Mouse (Mus musculus): ENCODE measurements around the gene D430042O09Rik. TPM values are rescaled to one million over a fixed set of nuclear protein-coding genes. Genes with fewer than 3 reads are reported as not detected.

D430042O09Rik gene
- 10.9 and 11.1 TPM in 2 replicates for polyA plus RNA-seq (2016; fragmentation: Nextera tagmentation; extraction: Ambion mirVana)

DNA sequence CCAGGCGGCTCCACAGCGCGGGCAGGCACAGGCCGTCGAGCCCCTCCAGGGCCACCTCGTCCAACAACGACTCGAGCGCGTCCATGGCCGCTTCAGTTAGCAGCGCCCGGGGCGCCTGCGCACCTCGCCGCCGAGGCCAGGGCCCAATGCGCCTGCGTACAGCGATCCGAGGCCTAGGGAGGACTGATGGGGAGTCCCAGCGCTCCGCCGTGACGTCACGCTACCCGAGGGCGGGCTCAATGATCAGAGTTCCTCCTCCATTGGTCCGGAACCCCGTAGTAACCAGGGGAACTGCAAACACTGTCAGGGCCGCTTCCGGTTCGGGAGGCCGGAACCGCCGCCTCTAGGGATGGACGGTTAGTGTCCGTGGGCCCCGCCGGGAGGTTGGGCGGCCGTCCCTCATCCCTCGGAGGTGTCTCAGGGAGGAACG lies at the start of gene D430042O09Rik, which contains the start of gene Gtf3c1:
Gene D430042O09Rik (plus strand): TSS at position 296 of the 430 bp plus-strand sequence.
Gene Gtf3c1 (minus strand): TSS at position 188 of the 430 bp plus-strand sequence.
- under 1% methylated on average over 45 of the region's 45 CpGs for WGBS

DNA sequence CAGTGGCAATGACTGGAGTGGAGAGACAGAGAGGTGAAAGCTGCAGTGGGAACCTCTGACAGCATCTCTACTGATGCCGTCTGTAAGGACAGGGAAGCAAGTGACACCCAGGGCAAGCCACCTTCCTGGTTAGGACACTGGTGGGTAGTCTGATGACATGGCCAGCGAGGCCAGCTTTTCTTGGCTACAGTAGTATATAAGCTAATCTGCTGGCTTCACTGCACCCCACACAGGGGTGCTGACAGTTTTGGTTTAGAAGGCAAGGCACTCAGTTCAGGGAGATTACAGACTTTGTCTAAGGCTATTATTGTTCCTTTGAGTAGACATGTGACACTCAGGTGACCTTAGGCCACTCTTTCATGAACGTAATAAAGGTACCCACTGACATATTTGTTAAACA lies 44.0 kb upstream of the D430042O09Rik start:
- no peaks in the 10 kb centered on the region for H3K9me3 ChIP-seq
- H3K36me3 ChIP-seq: peaks cover 91% of the 10 kb centered on the region
- H3K27me3 ChIP-seq: no peaks in the 10 kb centered on the region
- no peak overlapping the region for H3K4me2 ChIP-seq (replicated peaks)
- H3K4me3 ChIP-seq: no peak overlapping the region
- no peak overlapping the region for H3K27ac ChIP-seq
- H3K9ac ChIP-seq: no peak overlapping the region
- no peak for ATAC-seq (ENCODE audit: insufficient number of reproducible peaks, insufficient read depth, low FRiP score, low TSS enrichment)
- no peaks in the 10 kb centered on the region for H3K4me1 ChIP-seq
- whole genome bisulfite sequencing: 79% methylated on average over 3 of the region's 3 CpGs

More for the DNA sequence above, at the start of gene D430042O09Rik, which contains the start of gene Gtf3c1:
- Histone ChIP-seq H3K27me3 (no peaks in the 10 kb centered on the region), H3K4me3 (peak within 1 kb of the TSS; percentile 93), H3K27ac (peak within 1 kb of the TSS; percentile 93), H3K4me2 (replicated peaks) (peak within 1 kb of the TSS; percentile 68), H3K4me1 (peaks cover 30% of the 10 kb centered on the region), H3K36me3 (peaks cover 20% of the 10 kb centered on the region), H3K9ac (peak within 1 kb of the TSS; percentile 94), H3K9me3 (no peaks in the 10 kb centered on the region)
- ATAC-seq (ENCODE audit: insufficient number of reproducible peaks, insufficient read depth, low FRiP score, low TSS enrichment): peak; percentile 96

DNA sequence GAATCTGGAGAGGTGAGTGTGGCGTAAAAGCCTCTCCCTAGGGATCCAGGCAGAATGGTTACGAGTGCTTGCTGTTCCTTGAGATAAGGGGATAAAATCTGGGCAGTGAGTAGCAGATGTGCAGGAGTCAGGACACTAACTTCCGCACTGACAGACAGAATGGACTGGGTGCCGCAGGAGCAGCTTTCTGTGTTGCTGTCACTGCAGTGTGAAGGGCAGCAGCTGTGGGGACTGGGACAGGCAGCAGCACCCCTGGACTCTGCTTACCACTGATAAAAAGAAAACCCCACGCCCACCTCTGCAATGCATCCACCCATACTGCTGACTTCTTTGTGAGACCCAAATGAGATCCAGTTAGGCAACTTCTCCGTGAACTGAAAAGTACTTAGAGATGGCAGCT lies 36.8 kb upstream of the D430042O09Rik start:
- H3K27me3 ChIP-seq: no peaks in the 10 kb centered on the region
- H3K4me3 ChIP-seq: no peak overlapping the region
- no peak overlapping the region for H3K4me2 ChIP-seq (replicated peaks)
- ATAC-seq (ENCODE audit: insufficient number of reproducible peaks, insufficient read depth, low FRiP score, low TSS enrichment): no peak
- WGBS: 94% methylated on average over 6 of the region's 6 CpGs
- no peak overlapping the region for H3K27ac ChIP-seq
- H3K9ac ChIP-seq: no peak overlapping the region
- H3K36me3 ChIP-seq: peaks cover 96% of the 10 kb centered on the region
- no peaks in the 10 kb centered on the region for H3K9me3 ChIP-seq
- no peaks in the 10 kb centered on the region for H3K4me1 ChIP-seq

DNA sequence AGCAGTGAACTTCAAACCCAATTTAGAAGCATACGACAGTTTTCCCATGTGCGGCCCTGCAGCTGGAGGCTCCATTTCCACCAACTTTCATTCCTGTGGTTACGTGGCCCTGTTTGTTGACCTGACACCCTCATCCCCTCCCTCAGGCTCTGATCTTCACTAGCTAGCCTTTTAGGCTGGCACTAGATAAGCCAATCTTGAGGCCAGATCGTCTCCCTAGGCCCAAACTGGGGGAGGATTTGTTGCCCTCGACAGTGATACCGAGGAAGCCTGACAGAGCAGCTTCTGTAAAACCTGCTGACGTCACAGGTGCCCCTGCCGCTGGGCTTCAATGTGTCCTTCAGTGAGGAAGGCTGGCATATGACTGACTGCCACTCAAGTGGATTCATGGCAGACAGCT lies 36.3 kb upstream of the D430042O09Rik start:
- H3K27ac ChIP-seq: no peak overlapping the region
- WGBS: 91% methylated on average over 8 of the region's 8 CpGs
- no peaks in the 10 kb centered on the region for H3K4me1 ChIP-seq
- no peak overlapping the region for H3K4me2 ChIP-seq (replicated peaks)
- no peaks in the 10 kb centered on the region for H3K27me3 ChIP-seq
- H3K36me3 ChIP-seq: peaks cover 96% of the 10 kb centered on the region
- no peak for ATAC-seq (ENCODE audit: insufficient number of reproducible peaks, insufficient read depth, low FRiP score, low TSS enrichment)
- H3K9ac ChIP-seq: no peak overlapping the region
- H3K4me3 ChIP-seq: no peak overlapping the region
- no peaks in the 10 kb centered on the region for H3K9me3 ChIP-seq

DNA sequence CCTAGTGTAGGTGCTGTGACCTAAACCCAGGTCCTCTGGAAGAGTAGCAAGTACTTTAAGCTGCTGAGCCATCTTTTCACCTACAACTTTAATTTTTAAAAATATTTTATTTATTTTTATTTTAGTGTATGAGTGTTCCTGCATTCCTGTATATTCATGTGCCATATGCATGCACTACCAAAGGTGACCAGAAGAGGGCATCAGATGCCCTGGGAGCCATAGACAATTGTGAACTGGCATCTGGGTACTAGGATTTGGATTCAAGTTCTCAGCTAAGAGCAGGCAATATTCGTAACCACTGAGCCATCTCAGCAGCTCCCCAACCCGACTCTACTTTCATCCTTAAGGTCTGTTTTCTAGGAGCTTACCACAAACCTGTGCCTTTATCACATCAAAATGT lies 32.8 kb upstream of the D430042O09Rik start:
- Histone ChIP-seq H3K4me1 (no peaks in the 10 kb centered on the region), H3K9me3 (no peaks in the 10 kb centered on the region), H3K36me3 (peaks cover 98% of the 10 kb centered on the region), H3K9ac (no peak overlapping the region), H3K27ac (no peak overlapping the region), H3K27me3 (no peaks in the 10 kb centered on the region), H3K4me3 (no peak overlapping the region), H3K4me2 (replicated peaks) (no peak overlapping the region)
- no peak for ATAC-seq (ENCODE audit: insufficient number of reproducible peaks, insufficient read depth, low FRiP score, low TSS enrichment)
- 88% methylated on average over 2 of the region's 2 CpGs for WGBS

DNA sequence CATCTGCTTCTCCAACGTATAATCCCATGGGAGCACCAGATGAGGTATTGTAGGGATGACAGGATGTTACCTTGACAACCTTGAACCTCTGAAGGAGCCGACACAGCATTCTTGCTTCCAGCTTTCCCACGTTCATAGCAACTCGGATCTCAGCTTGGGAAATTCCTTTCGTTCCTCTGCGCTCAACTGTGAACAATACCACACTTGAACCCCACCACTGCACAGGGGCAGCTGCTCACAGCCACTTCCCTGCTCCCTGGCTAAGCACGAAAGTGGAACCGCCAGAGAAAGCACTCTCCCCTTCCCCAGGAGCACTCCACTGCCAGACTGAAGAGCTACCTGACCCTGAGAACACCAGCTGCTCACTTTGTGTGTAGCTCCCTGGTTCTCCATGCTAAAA lies 28.9 kb upstream of the D430042O09Rik start:
- H3K9me3 ChIP-seq: no peaks in the 10 kb centered on the region
- no peaks in the 10 kb centered on the region for H3K27me3 ChIP-seq
- WGBS: 85% methylated on average over 8 of the region's 8 CpGs
- no peak overlapping the region for H3K9ac ChIP-seq
- H3K36me3 ChIP-seq: peaks cover 84% of the 10 kb centered on the region
- H3K4me3 ChIP-seq: no peak overlapping the region
- no peak overlapping the region for H3K4me2 ChIP-seq (replicated peaks)
- no peak for ATAC-seq (ENCODE audit: insufficient number of reproducible peaks, insufficient read depth, low FRiP score, low TSS enrichment)
- H3K27ac ChIP-seq: no peak overlapping the region
- no peaks in the 10 kb centered on the region for H3K4me1 ChIP-seq

DNA sequence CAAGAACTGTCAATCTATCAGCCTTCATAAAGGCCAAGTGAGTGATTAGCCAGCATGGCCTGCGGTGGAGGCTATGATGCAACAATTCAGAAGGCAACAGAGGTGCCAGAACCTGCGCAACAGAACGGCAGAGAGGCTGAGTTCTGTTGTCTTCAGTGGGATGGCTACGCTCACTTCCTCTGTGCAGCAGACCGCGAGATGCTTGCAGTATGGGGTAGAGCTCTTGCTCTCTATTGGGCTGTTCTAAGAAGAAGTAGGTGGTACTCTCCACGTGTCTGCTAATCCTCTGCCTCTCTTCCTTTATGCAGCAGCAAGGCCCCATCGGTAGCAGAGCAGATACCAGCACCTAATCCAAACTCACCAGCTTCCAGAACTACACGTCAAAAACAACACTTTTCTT lies 27.8 kb upstream of the D430042O09Rik start:
- no peak for ATAC-seq (ENCODE audit: insufficient number of reproducible peaks, insufficient read depth, low FRiP score, low TSS enrichment)
- Histone ChIP-seq H3K4me3 (no peak overlapping the region), H3K9me3 (no peaks in the 10 kb centered on the region), H3K36me3 (peaks cover 80% of the 10 kb centered on the region), H3K27me3 (no peaks in the 10 kb centered on the region), H3K27ac (no peak overlapping the region), H3K9ac (no peak overlapping the region), H3K4me1 (no peaks in the 10 kb centered on the region), H3K4me2 (replicated peaks) (no peak overlapping the region)
- 88% methylated on average over 9 of the region's 9 CpGs for WGBS

DNA sequence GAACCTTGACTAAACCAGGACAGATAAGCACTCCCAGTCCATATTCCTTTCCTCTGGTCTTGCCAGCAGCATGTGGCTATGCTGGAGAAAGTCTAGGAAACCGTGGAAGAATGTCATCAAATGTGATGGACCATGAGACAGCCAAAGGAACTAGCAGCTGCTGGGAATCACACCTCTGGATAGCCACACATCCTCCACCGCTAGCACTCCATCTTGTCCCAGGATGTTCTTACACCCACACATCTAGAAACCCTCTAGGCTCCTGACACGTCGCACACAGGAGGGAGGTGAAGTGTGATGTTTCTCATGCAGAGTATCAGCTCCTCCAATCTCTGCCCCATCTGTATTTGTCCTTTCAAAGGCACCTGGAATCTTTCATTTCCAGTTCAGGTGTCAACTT lies 17.2 kb upstream of the D430042O09Rik start:
- peaks cover 86% of the 10 kb centered on the region for H3K36me3 ChIP-seq
- H3K27me3 ChIP-seq: no peaks in the 10 kb centered on the region
- H3K9ac ChIP-seq: no peak overlapping the region
- H3K27ac ChIP-seq: no peak overlapping the region
- no peaks in the 10 kb centered on the region for H3K9me3 ChIP-seq
- 97% methylated on average over 4 of the region's 4 CpGs for WGBS
- no peak overlapping the region for H3K4me3 ChIP-seq
- no peaks in the 10 kb centered on the region for H3K4me1 ChIP-seq
- no peak for ATAC-seq (ENCODE audit: insufficient number of reproducible peaks, insufficient read depth, low FRiP score, low TSS enrichment)
- no peak overlapping the region for H3K4me2 ChIP-seq (replicated peaks)

DNA sequence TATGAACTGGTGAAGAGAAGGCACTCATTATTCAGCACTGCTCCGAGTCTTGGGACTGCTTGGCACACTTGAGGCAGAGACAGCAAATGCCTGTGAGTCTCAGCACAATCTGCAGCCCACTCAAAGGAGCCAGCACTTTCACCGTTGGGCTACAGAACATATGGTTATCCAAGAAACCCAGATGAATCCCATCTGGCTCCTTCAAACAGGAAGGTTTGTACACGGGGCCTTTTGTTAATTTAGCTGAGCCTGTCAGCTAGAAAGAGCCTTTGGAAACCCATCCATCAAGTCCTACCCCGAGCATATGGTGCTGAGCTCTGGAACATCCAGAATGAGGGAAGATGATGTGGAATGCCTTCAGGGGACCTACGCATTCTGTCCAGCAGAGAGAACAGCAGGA lies 13.6 kb upstream of the D430042O09Rik start:
- Histone ChIP-seq H3K4me2 (replicated peaks) (no peak overlapping the region), H3K27me3 (no peaks in the 10 kb centered on the region), H3K4me3 (no peak overlapping the region), H3K9ac (no peak overlapping the region), H3K9me3 (peaks cover 4% of the 10 kb centered on the region; the same call in 1 of the 2 replicates), H3K4me1 (no peaks in the 10 kb centered on the region), H3K27ac (no peak overlapping the region), H3K36me3 (peaks cover 98% of the 10 kb centered on the region)
- WGBS: 69% methylated on average over 5 of the region's 5 CpGs
- no peak for ATAC-seq (ENCODE audit: insufficient number of reproducible peaks, insufficient read depth, low FRiP score, low TSS enrichment)

DNA sequence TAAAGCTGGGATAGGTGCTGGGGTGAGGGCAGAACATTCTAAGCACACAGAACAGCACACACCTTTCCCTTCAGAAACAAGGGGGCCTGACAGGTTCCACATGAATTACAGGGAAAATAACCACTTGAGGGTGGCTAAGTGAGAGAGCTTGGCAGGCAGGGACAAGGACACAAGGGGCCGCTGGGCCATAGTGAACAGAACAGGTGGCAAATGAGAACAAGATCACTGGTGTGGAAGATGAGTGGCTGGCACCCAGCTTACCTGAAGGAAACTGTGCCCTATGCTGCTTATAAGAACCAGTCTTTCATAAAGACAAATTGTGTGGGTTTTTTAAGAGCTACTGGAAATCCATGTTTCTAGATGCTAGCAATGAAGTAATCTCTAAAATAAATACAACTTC lies 4.9 kb upstream of the D430042O09Rik start:
- H3K27ac ChIP-seq: no peak overlapping the region
- H3K4me1 ChIP-seq: peaks cover 21% of the 10 kb centered on the region
- no peak overlapping the region for H3K4me3 ChIP-seq
- 86% methylated on average over 1 of the region's 1 CpGs for WGBS
- no peak overlapping the region for H3K9ac ChIP-seq
- H3K27me3 ChIP-seq: no peaks in the 10 kb centered on the region
- peaks cover 62% of the 10 kb centered on the region for H3K36me3 ChIP-seq
- no peak for ATAC-seq (ENCODE audit: insufficient number of reproducible peaks, insufficient read depth, low FRiP score, low TSS enrichment)
- H3K9me3 ChIP-seq: peaks cover 8% of the 10 kb centered on the region; the same call in 1 of the 2 replicates
- H3K4me2 ChIP-seq (replicated peaks): no peak overlapping the region

DNA sequence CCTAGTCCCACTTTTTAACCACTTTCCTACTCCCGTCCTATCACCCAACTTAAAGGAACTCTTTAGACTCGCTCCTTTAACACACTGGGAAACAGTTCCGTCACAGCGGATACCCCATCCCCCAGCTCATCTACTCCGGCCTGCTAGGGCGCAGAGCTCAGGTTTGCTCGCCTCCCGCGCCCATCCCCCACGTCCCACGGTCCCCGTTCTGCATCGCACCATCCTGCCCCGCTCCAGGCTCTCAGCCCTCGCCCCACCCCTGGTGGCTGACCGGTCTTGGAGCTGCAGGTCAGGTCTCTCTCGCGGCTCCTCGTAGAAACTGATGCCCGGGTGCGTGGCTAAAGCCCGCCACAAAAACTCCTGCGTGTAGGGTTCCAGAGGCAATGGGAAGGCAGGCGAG lies 502 bp upstream of the D430042O09Rik start:
- Histone ChIP-seq H3K4me2 (replicated peaks) (peak overlapping the region; percentile 68), H3K36me3 (peaks cover 24% of the 10 kb centered on the region), H3K27ac (peak overlapping the region; percentile 93), H3K4me1 (peaks cover 30% of the 10 kb centered on the region), H3K27me3 (no peaks in the 10 kb centered on the region), H3K4me3 (peak overlapping the region; percentile 93), H3K9me3 (no peaks in the 10 kb centered on the region), H3K9ac (peak overlapping the region; percentile 94)
- peak; percentile 81 for ATAC-seq (ENCODE audit: insufficient number of reproducible peaks, insufficient read depth, low FRiP score, low TSS enrichment)
- 0% methylated on average over 24 of the region's 24 CpGs for WGBS

DNA sequence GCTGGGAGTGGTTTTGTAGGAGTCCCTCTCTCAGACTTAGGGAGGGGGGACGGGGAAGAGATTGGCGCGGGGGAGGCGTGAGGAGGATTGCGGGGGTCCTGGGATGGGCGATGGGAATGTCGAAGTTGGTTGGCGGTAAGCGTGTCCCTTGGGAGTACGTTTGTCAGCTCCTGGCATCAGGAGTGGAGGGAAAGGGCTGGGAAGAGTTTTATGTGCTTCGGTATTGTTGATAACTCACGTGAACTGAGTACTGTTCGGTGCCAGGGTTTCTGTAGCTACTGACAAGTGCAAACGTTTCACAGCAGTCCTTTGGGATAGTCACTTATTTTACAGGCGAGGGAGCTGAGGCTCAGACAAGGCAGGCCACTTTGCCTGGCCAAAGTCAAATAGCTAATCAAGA lies 412 bp downstream of the D430042O09Rik start:
- no peak for ATAC-seq (ENCODE audit: insufficient number of reproducible peaks, insufficient read depth, low FRiP score, low TSS enrichment)
- H3K27ac ChIP-seq: no peak overlapping the region
- H3K27me3 ChIP-seq: no peaks in the 10 kb centered on the region
- under 1% methylated on average over 15 of the region's 15 CpGs for WGBS
- peak overlapping the region; percentile 63 for H3K4me2 ChIP-seq (replicated peaks)
- H3K9ac ChIP-seq: peak overlapping the region; percentile 94
- H3K36me3 ChIP-seq: peaks cover 15% of the 10 kb centered on the region
- peak overlapping the region; percentile 93 for H3K4me3 ChIP-seq
- no peaks in the 10 kb centered on the region for H3K9me3 ChIP-seq
- H3K4me1 ChIP-seq: peaks cover 30% of the 10 kb centered on the region
